Mouse (Mus musculus) heart, adult 9 months (tissue): ENCODE results near the gene Mrpl33.

Experiments
- DNase-seq, 2 experiments: peaks; one replicate each; pipeline ENCODE4 v3.0.0; 2022; ENCODE audit warnings: low spot score in 2 of 2

Mrpl33 gene

GRCm38 (mm10) chr5:31697644-31698296 lies 101.0 kb downstream of the Mrpl33 start, which contains the start of gene Babam2:
TSS of gene Babam2 (plus strand) at chr5:31697684.
- peak; percentile 93 to 94 for DNase-seq

DNA sequence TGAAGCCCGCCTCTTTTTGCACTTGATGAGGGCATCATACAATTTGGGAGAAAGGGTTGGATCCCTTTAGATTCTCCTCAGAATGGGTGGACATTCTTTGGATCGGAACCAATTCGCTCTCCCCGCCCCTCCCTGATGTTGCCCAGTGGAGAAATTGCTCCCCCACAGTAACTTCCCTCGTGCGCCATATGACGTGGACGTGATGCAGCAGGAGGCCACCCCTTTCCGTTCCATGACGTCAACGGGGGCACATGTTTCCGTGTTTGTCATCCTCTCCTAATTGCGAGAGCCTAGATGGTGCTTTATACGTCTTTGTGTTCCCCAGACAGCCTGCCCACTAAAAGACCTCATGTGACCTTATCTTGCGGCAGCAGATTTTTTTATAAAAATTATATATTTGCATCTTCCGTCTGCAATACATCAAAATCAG lies 101.6 kb downstream of the Mrpl33 start:
- DNase-seq, result peak; percentile 90 to 91

GRCm38 (mm10) chr5:31698931-31699330 lies 102.2 kb downstream of the Mrpl33 start:
- DNase-seq, result no peak

GRCm38 (mm10) chr5:31699397-31699796 lies 102.7 kb downstream of the Mrpl33 start:
- no peak for DNase-seq

DNA sequence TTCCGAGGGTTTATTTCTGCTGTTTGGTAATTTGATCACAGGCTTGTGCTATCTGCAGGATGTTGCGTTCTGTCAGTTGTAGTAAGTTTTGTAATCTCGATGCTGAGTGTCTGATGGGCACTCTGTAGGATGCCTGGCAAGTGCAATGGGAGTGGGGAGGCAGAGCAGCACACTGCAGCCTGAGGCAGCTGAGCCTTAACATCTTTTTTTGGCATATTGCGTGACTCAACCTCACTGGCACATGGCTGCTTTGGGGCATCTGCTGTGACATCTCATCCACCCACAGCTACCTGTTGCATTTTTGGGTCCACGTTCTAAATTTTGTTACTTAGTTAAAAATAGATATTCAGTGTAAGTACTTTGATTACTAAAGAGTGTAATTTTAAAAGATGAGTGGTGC lies 108.2 kb downstream of the Mrpl33 start:
- no peak for DNase-seq

DNA sequence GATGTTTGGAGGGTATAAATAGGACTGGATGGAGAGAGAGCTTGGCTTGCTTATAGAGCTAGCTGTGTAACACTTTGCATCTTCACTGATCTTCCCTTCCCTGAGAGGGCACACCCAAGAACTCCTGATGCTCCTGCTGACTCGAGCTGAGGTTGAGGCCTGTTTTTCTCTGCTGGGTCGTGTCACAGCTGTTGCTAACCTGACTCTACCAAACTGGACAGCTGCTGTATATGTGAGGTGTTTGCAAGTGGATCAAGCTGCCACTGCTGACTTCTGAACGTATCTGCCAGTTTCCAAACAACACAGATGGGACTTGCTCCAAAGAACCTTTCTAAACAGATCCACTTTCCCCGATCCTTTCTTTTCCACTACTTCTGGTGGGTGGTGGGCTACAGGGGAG lies 110.1 kb downstream of the Mrpl33 start:
- DNase-seq, result no peak

DNA sequence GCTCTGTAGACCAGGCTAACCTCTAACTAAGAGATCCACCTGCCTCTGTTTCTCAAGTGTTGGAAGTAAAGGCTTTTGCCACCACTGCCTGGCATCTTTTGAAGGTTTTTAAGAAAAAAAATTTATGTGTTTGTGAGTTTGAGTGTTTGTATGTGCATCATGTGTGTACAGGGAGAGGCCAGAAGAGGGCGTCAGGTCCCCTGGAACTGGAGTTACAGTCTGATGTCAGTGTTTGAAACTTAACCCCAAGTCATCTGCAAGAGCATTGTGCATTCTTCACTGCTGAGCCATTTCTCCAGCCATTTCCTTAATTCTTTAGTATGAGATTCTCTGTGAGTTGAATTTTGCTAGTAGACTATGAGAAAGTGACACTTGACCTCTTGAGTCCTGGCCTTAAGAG lies 112.7 kb downstream of the Mrpl33 start:
- no peak for DNase-seq

GRCm38 (mm10) chr5:31713280-31713711 lies 116.6 kb downstream of the Mrpl33 start:
- no peak for DNase-seq

- no peak for DNase-seq
These were observed 117.1 kb downstream of the Mrpl33 start for GRCm38 (mm10) chr5:31713841-31714264.
